Mouse (Mus musculus): ENCODE measurements at regions not wholly inside any gene's neighbourhood (a gene's known extent, or its start where the extent isn't known, plus 50 kb on each side); places are given as distances from the start of the nearest gene placed in this dataset.

DNA sequence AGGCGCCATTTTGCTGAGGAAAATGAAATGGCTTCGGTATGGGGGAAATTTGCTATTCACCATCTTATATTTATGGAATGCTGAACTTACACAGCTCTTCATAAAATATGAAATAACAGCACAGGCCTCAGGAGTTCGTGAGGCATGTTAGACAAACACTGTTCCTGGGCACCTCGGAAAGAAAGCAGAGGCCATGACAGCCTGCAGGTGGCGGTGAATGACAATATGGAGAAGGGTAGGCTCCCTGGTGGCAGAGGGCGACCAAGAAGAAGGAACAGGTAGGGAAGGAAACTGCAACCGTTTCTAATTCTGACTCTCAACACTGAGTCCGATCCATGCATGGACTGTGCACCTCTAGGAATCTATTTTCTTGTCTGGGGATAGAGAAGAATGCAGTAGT is 553.6 kb upstream of the Tmpo start:
- peak in 1 of 2 experiments; percentile 8 for DNase-seq (ENCODE audit: extremely low spot score in 1 of 2, low spot score in 1 of 2)

GRCm38 (mm10) chr10:91732007-91732589 is 551.0 kb upstream of the Tmpo start:
- no peak for DNase-seq (ENCODE audit: extremely low spot score in 1 of 2, low spot score in 1 of 2)

DNA sequence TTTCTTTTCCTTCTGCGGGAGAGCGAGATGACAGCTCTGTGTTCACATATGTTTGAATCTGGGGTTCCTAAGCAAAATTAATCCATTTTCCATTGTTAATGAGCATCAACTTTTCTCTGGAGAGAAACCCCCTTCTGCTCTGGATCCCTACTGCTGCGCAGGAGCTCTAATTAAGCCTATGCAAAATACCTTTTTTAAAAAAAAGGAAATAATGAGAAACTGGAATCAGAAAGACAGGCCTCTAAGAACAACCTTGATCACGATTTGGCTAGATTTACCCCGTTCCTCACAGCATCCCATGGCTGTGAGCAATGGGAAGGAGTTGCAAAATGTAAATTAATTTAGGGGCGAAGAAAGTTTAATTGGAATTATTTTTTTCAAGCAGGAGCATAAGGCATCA is 548.9 kb upstream of the Tmpo start:
- DNase-seq (ENCODE audit: extremely low spot score in 1 of 2, low spot score in 1 of 2) = no peak

GRCm38 (mm10) chr10:91719561-91720371 is 538.7 kb upstream of the Tmpo start:
- DNase-seq (ENCODE audit: extremely low spot score in 1 of 2, low spot score in 1 of 2) = peak; percentile 61 to 78

DNA sequence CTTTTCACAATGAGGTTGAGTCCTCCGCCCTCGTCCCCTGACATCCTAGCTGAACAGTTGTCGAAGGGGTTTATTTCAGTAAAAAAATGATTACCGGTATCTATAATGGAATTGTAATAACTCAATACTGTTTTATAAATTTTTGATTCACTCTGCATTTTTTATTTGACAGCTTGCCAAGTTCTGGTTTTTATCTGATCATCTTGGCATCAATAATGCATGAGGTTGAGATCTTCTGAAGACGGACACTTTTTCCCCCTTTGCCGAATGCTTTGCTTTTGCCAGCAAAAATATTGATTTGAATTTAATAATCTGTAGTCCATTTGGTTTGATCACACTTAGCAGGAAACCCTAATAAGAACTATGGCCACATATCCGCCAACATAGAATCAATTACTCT is 535.5 kb upstream of the Tmpo start:
- no peak for DNase-seq (ENCODE audit: extremely low spot score in 1 of 2, low spot score in 1 of 2)

DNA sequence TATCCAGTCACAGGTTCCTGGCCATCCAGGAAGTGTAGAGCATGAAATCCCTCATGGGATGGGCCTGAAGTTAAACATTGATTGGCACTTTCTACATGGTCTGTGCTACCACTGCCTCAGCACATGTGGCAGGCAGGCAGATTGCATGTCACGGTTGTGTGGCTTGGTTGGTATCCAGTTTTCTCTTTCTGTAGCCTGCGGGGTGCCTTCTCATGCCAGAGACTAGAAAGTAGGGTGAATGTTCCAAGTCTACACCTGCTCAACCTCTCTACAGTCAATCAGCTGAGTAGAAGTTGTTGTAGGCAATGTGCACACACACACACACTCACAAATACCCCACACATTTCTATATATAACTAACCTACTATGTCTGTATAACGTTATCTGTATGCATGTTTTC is 533.5 kb upstream of the Tmpo start:
- no peak for DNase-seq (ENCODE audit: extremely low spot score in 1 of 2, low spot score in 1 of 2)

GRCm38 (mm10) chr10:91713529-91713928 is 532.4 kb upstream of the Tmpo start:
- DNase-seq (ENCODE audit: extremely low spot score in 1 of 2, low spot score in 1 of 2) = no peak

DNA sequence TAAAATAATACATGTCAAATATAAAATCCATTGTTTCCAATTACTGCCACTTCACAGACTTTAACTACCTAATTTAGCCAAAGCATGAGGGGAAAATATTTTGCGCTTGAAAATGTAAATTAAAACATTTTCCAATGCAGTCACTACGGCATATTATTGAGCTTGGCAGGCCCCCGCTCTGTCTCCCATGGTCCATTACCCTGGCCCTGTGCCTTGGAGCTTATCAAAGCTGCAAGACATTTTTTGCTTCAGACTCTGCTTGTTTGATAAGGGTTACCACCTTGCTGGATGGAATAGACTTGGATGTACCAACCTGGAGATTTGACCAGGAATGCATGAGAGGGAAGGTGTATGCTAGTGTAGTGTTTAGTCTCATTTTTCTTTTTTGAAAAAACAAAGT is 525.7 kb upstream of the Tmpo start:
- no peak for DNase-seq (ENCODE audit: extremely low spot score in 1 of 2, low spot score in 1 of 2)

DNA sequence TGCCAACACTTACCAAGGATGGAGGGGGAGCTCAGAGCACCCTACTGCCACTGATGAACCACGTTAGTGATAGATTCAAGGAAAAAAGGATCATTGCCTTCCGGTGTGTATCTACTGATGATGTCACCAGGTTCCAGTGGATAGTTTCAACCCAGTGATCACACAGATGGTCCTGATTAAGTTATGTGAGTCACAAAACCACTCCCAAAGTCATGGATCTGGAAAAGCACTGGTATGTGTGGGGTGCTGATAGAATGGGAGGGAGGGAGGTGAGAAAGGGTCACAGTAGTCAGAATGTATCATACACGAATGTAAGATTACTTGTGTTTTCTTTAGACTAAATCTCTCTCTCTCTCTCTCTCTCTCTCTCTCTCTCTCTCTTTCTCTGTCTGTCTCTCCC is 523.6 kb upstream of the Tmpo start:
- DNase-seq (ENCODE audit: extremely low spot score in 1 of 2, low spot score in 1 of 2) = no peak

DNA sequence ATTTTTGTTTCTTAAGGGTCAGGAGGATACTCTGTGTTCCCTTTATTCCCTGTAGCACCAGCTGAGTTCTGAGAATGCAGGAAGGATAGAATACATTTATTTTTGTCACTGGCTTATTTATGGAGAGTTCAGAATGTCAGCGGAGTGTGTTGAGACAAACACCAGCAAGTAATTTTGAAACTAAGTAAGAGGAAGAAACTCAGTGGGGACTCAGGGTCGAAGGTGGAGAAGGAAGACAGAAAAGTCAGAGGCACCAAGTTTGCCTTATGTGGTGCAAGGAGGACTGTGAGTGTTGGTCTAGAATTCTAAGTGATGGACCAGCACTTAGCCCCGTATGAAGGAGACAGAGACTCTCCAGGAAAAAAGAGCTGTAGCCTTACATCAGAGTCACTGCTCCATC is 520.7 kb upstream of the Tmpo start:
- DNase-seq (ENCODE audit: extremely low spot score in 1 of 2, low spot score in 1 of 2) = no peak

DNA sequence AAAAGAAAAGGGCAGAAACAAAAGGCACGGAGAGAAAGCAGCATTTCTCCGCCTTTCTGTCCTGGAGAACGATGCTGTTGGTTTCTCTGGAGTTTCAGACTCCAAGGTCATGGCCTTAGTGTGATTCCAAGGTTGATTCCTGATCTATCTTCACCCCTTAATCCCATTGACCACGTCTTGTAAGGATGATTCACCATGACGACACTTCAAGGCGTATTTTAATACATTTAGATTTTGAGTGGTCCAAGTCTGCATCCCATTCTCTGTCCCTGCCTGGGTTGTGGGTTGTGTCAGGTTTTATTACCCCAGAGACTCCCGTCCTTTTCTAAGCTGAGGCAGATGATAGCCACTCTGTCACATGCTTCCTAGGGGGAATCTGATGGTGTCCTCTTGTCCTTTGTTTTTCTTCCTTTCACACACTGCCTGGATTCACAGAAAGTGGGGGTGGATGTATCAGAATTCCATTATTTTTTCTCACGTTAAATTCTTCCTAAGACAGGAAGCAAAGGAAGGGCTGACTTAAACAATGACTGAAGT is 505.0 kb upstream of the Tmpo start:
- no peak for DNase-seq (ENCODE audit: extremely low spot score in 1 of 2, low spot score in 1 of 2)

DNA sequence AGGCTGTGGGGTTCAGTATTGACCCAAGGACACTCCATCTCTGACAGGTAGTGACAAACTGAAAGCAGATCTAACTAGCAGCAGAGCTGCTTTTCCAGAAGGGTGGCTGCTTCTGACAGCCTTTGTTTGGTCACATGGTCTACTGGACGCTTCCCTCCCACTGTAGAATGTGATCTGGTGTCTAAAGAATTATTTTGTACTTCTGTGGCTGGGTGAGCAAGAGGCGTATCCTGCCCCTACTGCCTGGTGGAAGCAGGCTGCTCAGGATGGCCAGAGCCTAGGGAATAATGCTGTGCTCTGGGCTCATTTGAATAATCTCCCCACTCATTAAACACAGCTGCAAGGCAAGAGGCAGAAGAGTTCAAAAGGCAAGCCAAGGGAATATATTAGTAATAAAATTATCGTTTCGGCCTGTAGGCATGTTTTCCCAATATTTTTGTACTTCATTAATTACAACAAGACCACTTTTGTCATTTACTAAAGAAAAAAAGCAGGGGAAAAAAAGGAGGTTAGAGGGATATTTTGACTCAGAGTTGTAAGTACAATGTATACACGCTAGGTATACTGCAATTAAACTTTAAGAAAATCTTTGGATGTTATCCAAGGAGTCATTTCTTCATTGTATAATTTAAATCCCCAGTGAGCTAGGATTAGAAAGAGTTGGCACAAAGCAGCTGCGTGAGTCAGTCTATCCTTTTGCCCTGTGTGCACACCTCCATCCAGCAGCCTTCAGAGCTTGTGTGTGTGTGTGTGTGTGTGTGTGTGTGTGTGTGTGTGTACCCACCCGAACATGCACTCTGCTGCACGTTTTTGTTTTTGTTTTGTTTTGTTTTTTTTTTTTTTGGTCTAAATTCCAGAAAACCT is 504.3 kb upstream of the Tmpo start:
- no peak for DNase-seq (ENCODE audit: extremely low spot score in 1 of 2, low spot score in 1 of 2)

GRCm38 (mm10) chr10:91679641-91680040 is 498.5 kb upstream of the Tmpo start:
- DNase-seq (ENCODE audit: extremely low spot score in 1 of 2, low spot score in 1 of 2) = no peak

DNA sequence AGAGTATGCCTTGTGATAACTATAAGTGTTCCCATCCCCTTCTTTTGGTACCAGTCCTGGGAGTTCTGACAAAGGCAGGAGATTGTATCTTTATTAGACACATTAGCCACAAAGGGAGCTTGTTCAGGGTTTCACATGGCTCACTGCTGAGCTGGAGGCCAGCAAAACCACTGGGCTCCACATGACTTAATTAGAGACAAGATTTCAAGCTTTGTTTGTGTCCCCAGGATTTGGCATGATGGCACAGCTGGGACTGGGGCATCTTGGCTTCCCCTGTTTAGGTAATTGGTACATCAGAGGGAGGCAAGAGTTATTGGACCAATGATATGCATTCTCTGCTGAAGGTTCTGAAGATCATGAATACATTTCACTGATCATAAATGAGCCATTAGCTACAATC is 456.8 kb upstream of the Tmpo start:
- no peak for DNase-seq (ENCODE audit: extremely low spot score in 1 of 2, low spot score in 1 of 2)

DNA sequence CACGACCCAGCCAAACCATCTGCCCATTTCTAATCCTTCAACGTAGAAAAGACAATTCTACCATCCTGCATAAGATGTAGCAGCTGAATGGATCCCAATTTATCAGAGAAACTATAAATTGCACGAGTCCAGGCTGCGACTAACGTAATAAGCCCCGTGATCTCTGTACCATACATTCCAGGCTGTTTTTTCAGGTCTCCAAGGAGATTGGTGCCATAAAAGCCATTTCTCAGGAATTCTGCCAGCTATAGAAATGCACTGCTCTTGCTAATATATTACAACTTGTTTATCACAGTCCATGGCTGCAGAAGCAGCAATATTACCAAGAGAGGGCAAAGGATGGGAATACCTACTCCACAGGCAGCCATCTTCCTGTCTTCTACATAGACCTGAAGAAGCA is 447.6 kb upstream of the Tmpo start:
- no peak for DNase-seq (ENCODE audit: extremely low spot score in 1 of 2, low spot score in 1 of 2)

DNA sequence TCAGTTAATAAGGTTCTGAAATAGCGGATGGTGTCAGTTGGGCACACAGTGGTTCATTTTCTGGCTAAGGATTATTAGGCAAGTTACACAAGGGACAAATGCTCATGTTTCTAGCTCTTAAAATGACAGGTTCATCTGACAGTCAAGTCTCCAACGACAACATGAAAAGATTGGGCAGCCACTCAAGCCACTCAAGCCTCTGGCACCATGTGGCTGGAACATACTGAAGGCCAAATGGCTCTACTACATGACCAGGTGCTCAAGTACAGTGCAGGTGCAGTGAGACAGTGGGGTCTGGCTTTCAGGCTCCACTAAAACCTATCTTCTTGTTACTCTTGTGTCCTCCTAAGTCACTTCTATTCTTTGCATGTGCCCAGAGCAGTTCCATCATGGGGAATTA is 441.2 kb upstream of the Tmpo start:
- DNase-seq (ENCODE audit: extremely low spot score in 1 of 2, low spot score in 1 of 2) = no peak

GRCm38 (mm10) chr10:91613794-91614479 is 432.8 kb upstream of the Tmpo start:
- no peak for DNase-seq (ENCODE audit: extremely low spot score in 1 of 2, low spot score in 1 of 2)

DNA sequence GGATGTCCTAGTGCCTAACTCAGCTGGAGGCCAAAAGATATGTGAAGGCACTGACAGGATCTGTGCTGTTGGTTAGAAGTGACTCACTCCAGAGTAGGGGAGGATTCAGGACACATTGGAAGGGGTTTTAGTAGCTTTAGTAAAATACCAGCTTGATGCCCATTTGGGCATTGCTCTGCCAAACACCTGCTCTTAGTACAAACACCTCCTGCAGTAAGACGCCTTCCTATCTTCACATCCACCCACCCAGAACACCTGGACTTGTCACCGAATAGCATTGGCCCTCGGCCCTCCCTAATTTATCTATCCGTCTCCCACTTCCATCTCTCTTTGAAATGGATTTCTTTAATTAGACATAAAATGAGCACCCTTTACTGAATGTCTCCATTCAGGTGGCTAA is 430.9 kb upstream of the Tmpo start:
- DNase-seq (ENCODE audit: extremely low spot score in 1 of 2, low spot score in 1 of 2) = no peak

DNA sequence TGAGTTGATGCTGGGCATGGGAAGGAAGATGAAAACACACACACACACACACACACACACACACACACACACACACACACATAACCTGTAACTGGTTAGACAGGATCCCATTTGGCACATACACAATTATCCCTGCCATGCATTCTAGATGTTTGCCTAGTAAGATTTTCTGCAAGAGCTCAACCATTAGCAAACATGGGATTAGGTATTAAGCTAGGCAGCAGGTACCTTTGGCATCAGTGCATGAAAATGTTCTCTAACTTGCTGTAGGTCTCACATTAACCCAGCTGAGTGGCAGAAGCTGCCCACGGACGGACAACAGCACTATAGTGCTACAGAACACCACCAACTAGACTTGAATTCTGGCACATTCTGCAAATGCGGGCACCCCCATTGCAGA is 413.8 kb upstream of the Tmpo start:
- DNase-seq (ENCODE audit: extremely low spot score in 1 of 2, low spot score in 1 of 2) = no peak

DNA sequence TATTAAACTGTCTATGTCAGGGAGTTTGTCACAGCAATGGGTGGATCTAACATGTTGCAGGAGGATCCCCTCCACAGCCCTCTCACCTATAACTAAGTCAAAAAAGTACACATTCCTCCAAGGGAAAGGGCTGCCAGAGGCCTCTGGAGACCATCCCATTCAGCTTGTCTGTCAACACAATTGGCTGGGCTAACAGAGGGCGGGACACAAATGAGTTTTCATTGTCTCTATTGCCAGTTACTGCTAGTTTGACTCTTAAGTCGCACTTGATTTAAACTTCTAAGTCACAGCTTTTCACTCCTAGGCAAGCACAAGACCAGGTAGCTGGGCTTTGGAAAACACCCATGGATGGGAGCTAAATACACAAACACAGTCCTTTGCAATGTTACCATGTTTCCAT is 412.3 kb upstream of the Tmpo start:
- no peak for DNase-seq (ENCODE audit: extremely low spot score in 1 of 2, low spot score in 1 of 2)

- DNase-seq (ENCODE audit: extremely low spot score in 1 of 2, low spot score in 1 of 2) = no peak
Observed at GRCm38 (mm10) chr10:91591845-91592244, 410.7 kb upstream of the Tmpo start.

Data from layer of hippocampus, postnatal 25 days (tissue).